Mouse (Mus musculus) midbrain, embryonic 14.5 days (tissue): ENCODE measurements around the gene Mad2l2. TPM values are rescaled to one million over a fixed set of nuclear protein-coding genes. Genes with fewer than 3 reads are reported as not detected.

Source experiments
- ATAC-seq: fragments of 200-750 bp; cut with Nextera tagmentation; 2 replicates; pipeline ENCODE4 v1.8.0; 2017; ENCODE audit warnings: moderate number of reproducible peaks, moderate library complexity; ENCODE audit not compliant: low FRiP score, low TSS enrichment
- DNase-seq: peaks from one replicate; pipeline ENCODE4 v3.0.0-alpha.2; 2015
- H3K27ac ChIP-seq: fragments of 300-500 bp; sonication (generic); replicated peaks from 2 replicates; pipeline ENCODE4 v1.5.1; 2014; ENCODE audit warnings: mild to moderate bottlenecking, low read depth, low read length, moderate library complexity
- H3K27me3 ChIP-seq: fragments of 300-500 bp; sonication (generic); 2 replicates; pipeline ENCODE4 v1.6.1; 2014; ENCODE audit warnings: low read length, control low read depth, mixed read lengths; ENCODE audit not compliant: control insufficient read depth, insufficient read depth
- H3K36me3 ChIP-seq: fragments of 300-500 bp; sonication (generic); 2 replicates; pipeline ENCODE4 v1.6.1; 2014; ENCODE audit warnings: low read length, control low read depth; ENCODE audit not compliant: control insufficient read depth, insufficient read depth
- H3K4me1 ChIP-seq: fragments of 300-500 bp; sonication (generic); 2 replicates; pipeline ENCODE4 v1.6.1; 2014; ENCODE audit warnings: mild to moderate bottlenecking, antibody characterized with exemption, low read length, control low read depth; ENCODE audit not compliant: control insufficient read depth, insufficient read depth
- H3K4me2 ChIP-seq: fragments of 300-500 bp; sonication (generic); 2 replicates; pipeline ENCODE4 v1.6.1; 2014; ENCODE audit warnings: mild to moderate bottlenecking, low read length, moderate library complexity
- H3K4me3 ChIP-seq: fragments of 300-500 bp; sonication (generic); replicated peaks from 2 replicates; pipeline ENCODE4 v1.5.1; 2014; ENCODE audit warnings: low read depth, low read length
- H3K9ac ChIP-seq: fragments of 300-500 bp; sonication (generic); replicated peaks from 2 replicates; pipeline ENCODE4 v1.6.1; 2014; ENCODE audit warnings: mild to moderate bottlenecking, low read length, moderate library complexity
- H3K9me3 ChIP-seq: fragments of 300-500 bp; sonication (generic); 2 replicates; pipeline ENCODE4 v1.6.1; 2016; ENCODE audit warnings: low read length, control low read depth, mixed read lengths; ENCODE audit not compliant: control insufficient read depth
- WGBS: fragments of 180-500 bp; shearing (Covaris S2); extraction: QIAGEN DNeasy Blood & Tissue Kit; methylation state at CpG from one replicate; pipeline ENCODE4 v1.1.7; 2014; 5-methylcytosine and 5-hydroxymethylcytosine counted together
- polyA plus RNA-seq: library from polyadenylated mRNA; unstranded; fragments of >200 nt; fragmentation: Nextera tagmentation; extraction: Ambion mirVana; gene quantifications from 2 replicates; pipeline ENCODE4 v1.2.1, GENCODE M21; 2014

The Mad2l2 gene
- polyA plus RNA-seq, 1 experiment from 2014 or later = 122 TPM

- H3K36me3 ChIP-seq = peaks cover 46% of the 10 kb centered on the region
- H3K4me1 ChIP-seq = peaks cover 19% of the 10 kb centered on the region
- H3K9ac ChIP-seq = peak overlapping the region; percentile 90
- peak; percentile 2; the same call in 1 of the 2 replicates for ATAC-seq
- H3K4me3 ChIP-seq = peak overlapping the region; percentile 76
- WGBS = 19% methylated on average over 27 of the region's 27 CpGs
- H3K9me3 ChIP-seq = no peaks in the 10 kb centered on the region
- peak overlapping the region; percentile 92 for H3K27ac ChIP-seq
- DNase-seq = peak; percentile 76
- peak overlapping the region; percentile 82 for H3K4me2 ChIP-seq
- peaks cover 24% of the 10 kb centered on the region for H3K27me3 ChIP-seq
Measured at GRCm38 (mm10) chr4:148158436-148159348, 28.5 kb downstream of the Mad2l2 start.

- peak; percentile 89 for ATAC-seq
- Histone ChIP-seq H3K4me1 (peaks cover 29% of the 10 kb centered on the region), H3K27ac (peak overlapping the region; percentile 92), H3K36me3 (peaks cover 35% of the 10 kb centered on the region), H3K9me3 (no peaks in the 10 kb centered on the region), H3K9ac (peak overlapping the region; percentile 90), H3K27me3 (peaks cover 31% of the 10 kb centered on the region), H3K4me3 (peak overlapping the region; percentile 76), H3K4me2 (peak overlapping the region; percentile 82)
- peak; percentile 97 for DNase-seq
- under 1% methylated on average over 51 of the region's 55 CpGs for WGBS
Measured at GRCm38 (mm10) chr4:148159544-148160435, 29.6 kb downstream of the Mad2l2 start.

GRCm38 (mm10) chr4:148160436-148161390 lies 30.5 kb downstream of the Mad2l2 start, which contains the start of the genes Fbxo44 and Fbxo2:
Gene Fbxo44 (minus strand): TSS chr4:148160482.
Gene Fbxo2 (plus strand): TSS chr4:148160621.
- peak within 1 kb of the TSS; percentile 90 for H3K9ac ChIP-seq
- ATAC-seq (peak; percentile 66), DNase-seq (peak; percentile 81)
- H3K36me3 ChIP-seq = peaks cover 26% of the 10 kb centered on the region
- peak within 1 kb of the TSS; percentile 82 for H3K4me2 ChIP-seq
- peaks cover 40% of the 10 kb centered on the region for H3K27me3 ChIP-seq
- under 1% methylated on average over 43 of the region's 43 CpGs for WGBS
- peak within 1 kb of the TSS; percentile 92 for H3K27ac ChIP-seq
- H3K4me3 ChIP-seq = peak within 1 kb of the TSS; percentile 76
- peaks cover 30% of the 10 kb centered on the region for H3K4me1 ChIP-seq
- no peaks in the 10 kb centered on the region for H3K9me3 ChIP-seq

GRCm38 (mm10) chr4:148164002-148164439 lies 33.8 kb downstream of the Mad2l2 start:
- WGBS = under 1% methylated on average over 29 of the region's 29 CpGs
- peaks cover 57% of the 10 kb centered on the region for H3K27me3 ChIP-seq
- ATAC-seq (no peak), DNase-seq (peak; percentile 87)
- H3K9me3 ChIP-seq = no peaks in the 10 kb centered on the region
- H3K4me1 ChIP-seq = peaks cover 22% of the 10 kb centered on the region
- peak overlapping the region; percentile 25 for H3K4me3 ChIP-seq
- peak overlapping the region; percentile 53 for H3K4me2 ChIP-seq
- no peaks in the 10 kb centered on the region for H3K36me3 ChIP-seq
- H3K9ac ChIP-seq = peak overlapping the region; percentile 43; the same call in 1 of the 2 replicates
- H3K27ac ChIP-seq = no peak overlapping the region

- H3K27me3 ChIP-seq = peaks cover 58% of the 10 kb centered on the region
- under 1% methylated on average over 16 of the region's 16 CpGs for WGBS
- H3K4me1 ChIP-seq = peaks cover 22% of the 10 kb centered on the region
- no peaks in the 10 kb centered on the region for H3K9me3 ChIP-seq
- no peak for ATAC-seq
- H3K27ac ChIP-seq = no peak overlapping the region
- H3K4me2 ChIP-seq = peak overlapping the region; percentile 53
- DNase-seq = no peak
- H3K4me3 ChIP-seq = peak overlapping the region; percentile 25
- no peaks in the 10 kb centered on the region for H3K36me3 ChIP-seq
- H3K9ac ChIP-seq = peak overlapping the region; percentile 43; the same call in 1 of the 2 replicates
Measured at GRCm38 (mm10) chr4:148164461-148164860, 34.3 kb downstream of the Mad2l2 start.

GRCm38 (mm10) chr4:148165551-148165950 lies 35.4 kb downstream of the Mad2l2 start:
- Histone ChIP-seq H3K27me3 (peaks cover 66% of the 10 kb centered on the region), H3K4me2 (no peak overlapping the region), H3K4me3 (no peak overlapping the region), H3K36me3 (no peaks in the 10 kb centered on the region), H3K4me1 (peaks cover 19% of the 10 kb centered on the region), H3K27ac (no peak overlapping the region), H3K9ac (no peak overlapping the region), H3K9me3 (no peaks in the 10 kb centered on the region)
- DNase-seq (no peak), ATAC-seq (no peak)
- 5% methylated on average over 17 of the region's 17 CpGs for WGBS

- Histone ChIP-seq H3K9ac (no peak overlapping the region), H3K27ac (no peak overlapping the region), H3K27me3 (peaks cover 61% of the 10 kb centered on the region), H3K4me3 (no peak overlapping the region), H3K9me3 (no peaks in the 10 kb centered on the region), H3K36me3 (no peaks in the 10 kb centered on the region), H3K4me1 (peaks cover 15% of the 10 kb centered on the region), H3K4me2 (peak overlapping the region; percentile 31)
- DNase-seq = peak; percentile 64
- 3% methylated on average over 10 of the region's 10 CpGs for WGBS
- peak; percentile 38 for ATAC-seq
Measured at GRCm38 (mm10) chr4:148166431-148166830, 36.2 kb downstream of the Mad2l2 start.
